Mouse (Mus musculus): ENCODE measurements at regions not wholly inside any gene's neighbourhood (a gene's known extent, or its start where the extent isn't known, plus 50 kb on each side); places are given as distances from the start of the nearest gene placed in this dataset.
A peak's percentile ranks its signal among the peaks of the same experiment; 100 is the strongest.
"Not testable (repeated sequence)": the region's sequence is repeated elsewhere in the genome, so short reads cannot be mapped to it uniquely, and the experiment has no call there.

GRCm38 (mm10) chrX:99732526-99732925, 88.3 kb upstream of the Tmem28 start:
- DNase-seq (ENCODE audit: low spot score in 2 of 2) = no peak

- peak in 1 of 2 experiments; percentile 25 for DNase-seq (ENCODE audit: low spot score in 2 of 2)
Measured at GRCm38 (mm10) chrX:99725101-99725500, 95.7 kb upstream of the Tmem28 start.

- DNase-seq (ENCODE audit: low spot score in 2 of 2) = no peak
Measured at GRCm38 (mm10) chrX:99695366-99695765, 125.5 kb upstream of the Tmem28 start.

- DNase-seq (ENCODE audit: low spot score in 2 of 2) = no peak
Measured at GRCm38 (mm10) chrX:99690971-99691370, 129.8 kb upstream of the Tmem28 start.

GRCm38 (mm10) chrX:99689761-99690160, 131.1 kb upstream of the Tmem28 start:
- DNase-seq (ENCODE audit: low spot score in 2 of 2) = no peak

GRCm38 (mm10) chrX:99682491-99682890, 138.3 kb upstream of the Tmem28 start:
- DNase-seq (ENCODE audit: low spot score in 2 of 2) = not testable (repeated sequence)

- DNase-seq (ENCODE audit: low spot score in 2 of 2) = no peak
Measured at GRCm38 (mm10) chrX:99667596-99667995, 153.2 kb upstream of the Tmem28 start.

GRCm38 (mm10) chrX:99662566-99662965, 158.3 kb upstream of the Tmem28 start:
- no peak for DNase-seq (ENCODE audit: low spot score in 2 of 2)

- no peak for DNase-seq (ENCODE audit: low spot score in 2 of 2)
Measured at GRCm38 (mm10) chrX:99659496-99660140, 161.2 kb upstream of the Tmem28 start.

GRCm38 (mm10) chrX:99657790-99658451, 162.9 kb upstream of the Tmem28 start:
- DNase-seq (ENCODE audit: low spot score in 2 of 2) = peak in 1 of 2 experiments; percentile 36

- DNase-seq (ENCODE audit: low spot score in 2 of 2) = no peak
Measured at GRCm38 (mm10) chrX:99656988-99657387, 163.8 kb upstream of the Tmem28 start.

- no peak for DNase-seq (ENCODE audit: low spot score in 2 of 2)
Measured at GRCm38 (mm10) chrX:99632211-99632775, 161.2 kb upstream of the Pja1 start.

GRCm38 (mm10) chrX:99624515-99625179, 153.6 kb upstream of the Pja1 start:
- no peak for DNase-seq (ENCODE audit: low spot score in 2 of 2)

- no peak for DNase-seq (ENCODE audit: low spot score in 2 of 2)
Measured at GRCm38 (mm10) chrX:99612130-99612759, 141.2 kb upstream of the Pja1 start.

GRCm38 (mm10) chrX:99610096-99610495, 139.0 kb upstream of the Pja1 start:
- no peak for DNase-seq (ENCODE audit: low spot score in 2 of 2)

- no peak for DNase-seq (ENCODE audit: low spot score in 2 of 2)
Measured at GRCm38 (mm10) chrX:99609591-99609990, 138.5 kb upstream of the Pja1 start.

GRCm38 (mm10) chrX:99608284-99608692, 137.2 kb upstream of the Pja1 start:
- DNase-seq (ENCODE audit: low spot score in 2 of 2) = no peak

- DNase-seq (ENCODE audit: low spot score in 2 of 2) = no peak
Measured at GRCm38 (mm10) chrX:99605084-99605824, 134.2 kb upstream of the Pja1 start.

GRCm38 (mm10) chrX:99603714-99604113, 132.6 kb upstream of the Pja1 start:
- DNase-seq (ENCODE audit: low spot score in 2 of 2) = no peak

- no peak for DNase-seq (ENCODE audit: low spot score in 2 of 2)
Measured at GRCm38 (mm10) chrX:99602268-99602885, 131.3 kb upstream of the Pja1 start.

GRCm38 (mm10) chrX:99595493-99595892, 124.4 kb upstream of the Pja1 start:
- DNase-seq (ENCODE audit: low spot score in 2 of 2) = no peak

Measured in layer of hippocampus, adult 8-10 months (tissue).